Mouse (Mus musculus) embryo, embryonic 10 days (tissue): Measurements from ENCODE around the gene Golgb1.
A peak's percentile ranks its signal among the peaks of the same experiment; 100 is the strongest.

Experiments
- DNase-seq: peaks from one replicate; pipeline ENCODE4 v3.0.0-alpha.2; 2015; ENCODE audit warnings: low spot score

Golgb1 gene

GRCm38 (mm10) chr16:36944895-36945424 lies 70.0 kb downstream of the Golgb1 start:
- no peak for DNase-seq

- DNase-seq: no peak
Measured at GRCm38 (mm10) chr16:36946459-36947159, 71.7 kb downstream of the Golgb1 start.

- DNase-seq: no peak
Measured at GRCm38 (mm10) chr16:36947646-36948197, 72.8 kb downstream of the Golgb1 start.

GRCm38 (mm10) chr16:36949614-36950336 lies 74.8 kb downstream of the Golgb1 start:
- DNase-seq: no peak

- no peak for DNase-seq
Measured at GRCm38 (mm10) chr16:36951029-36951428, 76.1 kb downstream of the Golgb1 start.

- DNase-seq: no peak
Measured at GRCm38 (mm10) chr16:36955106-36955505, 80.2 kb downstream of the Golgb1 start.

GRCm38 (mm10) chr16:36963415-36963814 lies 88.5 kb downstream of the Golgb1 start:
- DNase-seq: no peak

- peak; percentile 1 for DNase-seq
Measured at GRCm38 (mm10) chr16:36979127-36979526, 104.2 kb downstream of the Golgb1 start.
